Mouse (Mus musculus) CD4-positive, CD25-positive, alpha-beta regulatory T cell, adult 2 months (primary cell): ENCODE measurements around the gene B3gnt9.
"Not testable (repeated sequence)": the region's sequence is repeated elsewhere in the genome, so short reads cannot be mapped to it uniquely, and the experiment has no call there.

ENCODE experiments used
- DNase-seq: peaks from one replicate; pipeline ENCODE4 v3.0.0-alpha.2; 2012; ENCODE audit warnings: low read depth, low spot score

The B3gnt9 gene

GRCm38 (mm10) chr8:105259721-105260320, 4.9 kb upstream of the B3gnt9 start:
- DNase-seq = peak; percentile 84

GRCm38 (mm10) chr8:105258911-105259720, 4.2 kb upstream of the B3gnt9 start:
- no peak for DNase-seq

DNA sequence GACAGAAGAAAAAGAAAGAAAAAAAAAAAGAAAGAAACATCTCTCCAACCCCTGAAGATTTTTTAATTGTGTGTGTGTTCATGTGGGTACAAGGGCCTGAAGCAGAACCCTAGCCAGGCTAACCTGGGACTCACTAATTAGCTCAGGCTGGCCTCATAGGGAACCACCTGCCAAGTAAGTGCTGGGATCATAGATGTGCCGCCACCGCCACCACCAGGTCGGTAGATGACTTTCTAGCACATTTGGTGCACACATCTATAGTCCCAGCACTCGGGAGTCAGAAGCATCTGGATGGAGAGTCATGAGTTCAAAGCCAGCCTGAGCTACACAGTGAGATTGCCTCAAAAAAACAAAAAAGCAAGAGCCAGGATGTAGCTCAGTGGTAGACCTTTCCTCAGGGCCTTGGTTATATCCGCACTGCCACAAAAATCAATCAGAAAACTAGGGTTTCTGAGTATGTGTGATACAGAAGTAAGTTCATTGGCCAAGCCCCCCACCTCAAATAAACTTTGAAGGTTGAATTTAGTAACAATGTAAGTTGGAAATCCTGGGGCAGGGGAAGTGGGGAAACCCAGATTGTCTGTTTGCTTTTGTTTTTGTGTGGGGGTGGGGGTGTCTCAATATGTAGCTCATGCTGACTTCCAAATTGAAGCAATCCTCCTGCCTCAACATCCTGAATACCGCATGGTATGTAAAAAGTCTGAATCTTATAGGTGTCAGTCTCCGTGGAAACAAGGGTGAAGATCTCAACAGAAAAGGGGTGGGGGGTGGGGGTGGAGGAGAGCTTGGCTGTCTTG, 2.6 kb upstream of the B3gnt9 start:
- no peak for DNase-seq

- DNase-seq = peak; percentile 93
These were observed 594 bp downstream of the B3gnt9 start for GRCm38 (mm10) chr8:105254152-105254965.

DNA sequence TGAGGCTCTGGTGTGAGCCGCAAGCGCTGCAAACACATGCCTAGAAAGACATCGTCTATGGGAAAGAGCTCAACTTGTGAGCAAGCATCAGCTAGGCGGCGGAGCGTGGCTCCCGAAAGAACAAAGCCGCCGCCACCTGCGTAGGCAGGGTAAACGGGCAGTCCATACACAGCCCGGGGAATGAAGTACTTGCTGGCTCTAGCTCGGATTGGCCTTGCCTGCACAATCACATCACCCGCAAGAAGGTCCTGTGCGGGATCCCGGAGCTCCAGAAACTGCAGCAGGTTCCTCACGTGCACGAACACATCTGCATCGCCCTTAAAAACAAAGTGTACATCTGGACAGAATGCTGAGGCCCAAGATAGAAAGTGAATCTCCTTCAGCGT, 1.2 kb downstream of the B3gnt9 start:
- no peak for DNase-seq

- no peak for DNase-seq
These were observed 2.0 kb downstream of the B3gnt9 start for GRCm38 (mm10) chr8:105252680-105253537.

- no peak for DNase-seq
These were observed 3.0 kb downstream of the B3gnt9 start for GRCm38 (mm10) chr8:105251954-105252353.

DNA sequence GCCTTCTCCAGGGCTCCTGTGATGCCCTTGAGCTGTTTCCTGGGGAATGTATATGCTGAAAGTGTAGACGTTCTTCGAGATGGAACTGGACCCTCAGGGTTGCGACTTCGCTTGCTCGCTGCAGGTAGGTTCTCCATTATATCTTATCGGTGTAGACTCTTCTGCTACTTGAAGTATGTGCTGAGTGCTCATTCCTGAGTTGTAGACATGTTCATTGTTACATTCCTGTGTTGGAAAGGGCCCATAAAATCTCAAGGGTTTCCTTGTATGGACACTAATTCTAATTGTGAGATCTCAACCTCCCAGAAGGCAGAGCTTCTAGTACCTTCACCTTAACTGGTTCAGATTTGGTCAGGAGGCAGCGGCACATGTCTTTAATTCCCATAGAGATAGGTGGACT, 13.9 kb downstream of the B3gnt9 start:
- DNase-seq = no peak

DNA sequence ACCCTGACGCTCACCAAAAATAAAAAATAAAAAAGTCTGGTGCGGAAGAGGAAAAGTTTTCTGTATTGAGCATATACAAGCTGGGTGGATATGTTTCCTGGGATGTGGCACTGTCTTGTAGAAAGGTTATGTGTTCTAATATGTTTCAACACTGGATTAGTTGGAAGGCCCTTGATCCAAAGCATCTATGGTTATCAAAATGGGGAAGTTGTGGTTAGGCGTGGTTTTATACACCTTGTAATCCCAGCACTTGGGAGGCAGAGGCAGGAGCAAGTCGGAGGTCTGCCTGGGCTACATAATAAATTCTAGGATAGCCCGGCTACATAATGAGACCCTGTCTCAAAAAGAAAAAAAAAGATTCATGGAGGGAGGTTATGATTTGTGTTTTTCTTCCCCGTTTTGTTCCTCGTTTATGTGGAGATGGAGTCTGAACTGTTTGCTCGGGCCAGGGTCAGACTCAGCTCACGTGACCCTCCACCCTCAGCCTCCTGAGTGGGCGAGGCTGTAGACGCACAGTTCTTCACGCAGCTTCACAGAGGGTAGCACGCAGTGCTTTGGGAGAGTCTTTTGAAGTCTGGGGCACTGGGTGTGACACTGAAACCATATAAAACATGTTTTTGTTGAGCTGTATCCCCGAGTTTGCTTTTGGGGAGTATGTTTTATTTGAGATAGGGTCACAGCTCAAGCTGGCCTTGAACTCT, 17.4 kb downstream of the B3gnt9 start:
- DNase-seq = no peak

DNA sequence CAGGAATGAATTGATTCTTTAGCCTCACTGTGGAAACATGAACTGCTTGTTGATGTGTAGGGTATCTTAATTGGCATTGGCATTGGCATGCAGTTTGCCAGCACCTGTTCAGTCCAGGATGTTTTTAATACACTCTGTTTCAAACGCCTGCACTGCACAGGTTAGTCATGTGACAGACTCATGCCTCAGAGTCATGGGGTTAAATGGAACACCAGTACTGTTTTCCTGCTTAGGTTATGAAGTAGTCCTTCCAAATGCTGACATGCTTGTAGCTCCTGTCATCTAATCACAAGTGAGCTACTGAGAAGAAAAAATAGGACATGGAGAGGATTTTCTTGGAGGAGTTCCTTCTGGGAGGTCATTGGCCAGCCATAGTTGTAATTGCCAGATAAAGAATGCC, 19.7 kb downstream of the B3gnt9 start:
- no peak for DNase-seq

- DNase-seq = no peak
These were observed 21.6 kb downstream of the B3gnt9 start for GRCm38 (mm10) chr8:105233126-105233935.

GRCm38 (mm10) chr8:105232321-105232693, 22.6 kb downstream of the B3gnt9 start:
- not testable (repeated sequence) for DNase-seq

DNA sequence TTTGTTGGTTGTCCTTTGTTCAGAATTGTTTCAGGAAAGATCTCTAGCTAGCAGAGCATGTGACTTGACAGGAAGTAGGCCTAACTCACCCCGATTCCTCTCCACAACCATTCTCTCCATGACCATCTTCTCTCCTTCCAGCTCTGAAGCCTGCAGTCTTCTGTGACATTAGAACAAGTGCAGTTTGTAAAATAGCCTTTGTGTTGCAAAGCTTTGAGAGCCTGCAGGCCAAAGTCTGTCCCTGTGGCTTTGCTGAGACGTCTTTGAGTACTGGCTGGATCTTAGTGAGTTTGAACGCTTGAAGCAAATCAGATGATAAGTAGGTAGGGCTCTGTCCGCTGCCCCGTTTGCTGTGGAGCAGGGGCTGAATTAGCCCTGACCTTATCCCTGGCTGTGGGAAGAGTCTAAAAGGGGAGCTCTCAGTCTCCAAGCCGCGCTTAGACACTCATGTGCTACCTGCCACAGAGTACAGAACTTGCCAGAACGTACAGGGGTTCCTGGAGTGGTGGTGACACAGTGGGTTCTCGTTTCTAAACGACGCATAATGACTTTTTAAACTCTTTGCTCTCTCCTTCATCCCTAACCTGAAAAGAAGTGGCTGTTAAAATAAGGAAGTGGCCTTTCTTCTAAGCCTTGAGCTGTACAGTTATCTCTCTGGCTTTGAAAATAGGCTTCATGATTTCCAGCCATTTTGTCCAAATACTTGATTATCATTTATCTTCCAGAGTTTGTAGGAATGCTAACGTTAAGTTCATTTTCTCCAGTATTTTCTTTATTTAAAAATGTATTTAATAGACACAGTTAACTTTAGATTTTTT, 23.2 kb downstream of the B3gnt9 start:
- no peak for DNase-seq

GRCm38 (mm10) chr8:105225917-105226316, 29.0 kb downstream of the B3gnt9 start:
- no peak for DNase-seq

- no peak for DNase-seq
These were observed 29.7 kb downstream of the B3gnt9 start for GRCm38 (mm10) chr8:105225272-105225593.

GRCm38 (mm10) chr8:105224413-105225271, 30.3 kb downstream of the B3gnt9 start, which contains the start of gene D230025D16Rik:
D230025D16Rik (plus strand) TSS chr8:105225145.
- DNase-seq = peak; percentile 97

DNA sequence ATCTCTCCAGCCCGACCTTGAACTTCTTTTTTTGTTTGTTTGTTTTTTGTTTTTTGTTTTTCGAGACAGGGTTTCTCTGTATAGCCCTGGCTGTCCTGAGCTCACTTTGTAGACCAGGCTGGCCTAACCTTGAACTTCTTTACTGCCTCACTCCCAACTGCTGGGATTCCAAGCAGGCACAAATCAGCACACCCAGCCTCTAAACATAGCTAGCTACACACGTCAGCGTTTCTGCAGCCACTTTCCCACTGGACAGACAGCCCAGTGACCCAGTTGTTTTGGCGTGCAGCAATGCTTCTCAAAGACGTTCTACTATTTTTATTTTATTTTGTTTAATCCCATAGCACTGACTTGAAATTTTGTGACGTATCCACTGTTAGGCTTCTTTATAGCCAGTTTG, 31.1 kb downstream of the B3gnt9 start:
- DNase-seq = no peak
